Mouse (Mus musculus) kidney, adult 2 months (tissue): Measurements from ENCODE around the gene Flt3l. TPM values are rescaled to one million over a fixed set of nuclear protein-coding genes. Genes with fewer than 3 reads are reported as not detected.
"Not testable (repeated sequence)": the region's sequence is repeated elsewhere in the genome, so short reads cannot be mapped to it uniquely, and the experiment has no call there.

ENCODE experiments used
- DNase-seq: peaks from one replicate; pipeline ENCODE4 v3.0.0; 2021
- H3K27ac ChIP-seq: fragments of 200-500 bp; 2 replicates; pipeline ENCODE4 v1.5.1; 2012; ENCODE audit warnings: low read depth, low read length, control low read depth, inconsistent platforms; ENCODE audit not compliant: insufficient read depth
- H3K27me3 ChIP-seq: fragments of 200-500 bp; replicated peaks from 2 replicates; pipeline ENCODE4 v1.6.1; 2012; ENCODE audit warnings: mild to moderate bottlenecking, moderate library complexity, low read length, inconsistent platforms; ENCODE audit not compliant: control insufficient read depth, insufficient read depth
- H3K36me3 ChIP-seq: fragments of 200-500 bp; 2 replicates; pipeline ENCODE4 v1.6.1; 2012; ENCODE audit warnings: mild to moderate bottlenecking, moderate library complexity, low read length, inconsistent platforms; ENCODE audit not compliant: control insufficient read depth, insufficient read depth
- H3K4me1 ChIP-seq: fragments of 200-500 bp; 2 replicates; pipeline ENCODE4 v1.6.1; 2011; ENCODE audit warnings: low read length; ENCODE audit not compliant: control insufficient read depth, insufficient read depth
- H3K4me3 ChIP-seq: fragments of 200-500 bp; 2 replicates; pipeline ENCODE4 v1.5.1; 2011; ENCODE audit warnings: mild to moderate bottlenecking, low read depth, low read length, control low read depth; ENCODE audit not compliant: insufficient read depth
- CTCF ChIP-seq: fragments of 200-500 bp; conservative IDR thresholded peaks from 2 replicates; pipeline ENCODE4 v1.5.1; 2011; ENCODE audit warnings: low read depth, mild to moderate bottlenecking, control low read depth, low read length, moderate library complexity, mixed read lengths; ENCODE audit not compliant: insufficient read depth, insufficient read length
- POLR2A ChIP-seq: fragments of 200-500 bp; IDR thresholded peaks from one replicate; pipeline ENCODE4 v1.6.1; 2011; ENCODE audit warnings: low read depth, low read length, control low read depth
- WGBS: fragments of 180-500 bp; shearing (Covaris S2); methylation state at CpG from one replicate; pipeline ENCODE4 v1.1.7; 2018; 5-methylcytosine and 5-hydroxymethylcytosine counted together
- polyA plus RNA-seq: library from polyadenylated mRNA; depleted of rRNA; stranded (reverse); fragments of >200 nt; gene quantifications from 2 replicates; pipeline ENCODE4 v1.2.3, GENCODE M21; 2012

Gene Flt3l
- polyA plus RNA-seq, 1 experiment, result 37.7 TPM

DNA sequence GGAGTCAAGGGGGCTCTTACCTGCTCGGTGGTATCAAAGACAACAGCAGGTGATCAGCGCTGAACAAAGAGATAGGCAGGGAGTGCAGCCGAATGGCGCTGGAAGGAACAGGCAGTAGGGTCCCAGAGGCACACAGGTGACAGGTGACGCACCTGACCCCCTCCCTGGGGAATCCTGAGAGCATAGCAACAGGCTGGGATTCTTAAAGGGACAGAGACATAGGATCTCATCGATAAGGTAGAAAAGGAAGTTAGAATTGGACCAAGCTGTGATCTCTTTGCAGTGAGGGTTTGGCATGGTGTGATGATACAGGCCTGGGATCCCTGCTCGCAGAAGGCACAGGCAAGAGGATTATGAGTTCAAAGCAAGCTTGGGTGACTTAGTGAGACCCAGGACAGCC is 43.2 kb upstream of the Flt3l start, which contains the start of gene Gfy:
TSS of gene Gfy (minus strand) at position 101 of the 400 bp plus-strand sequence.
- no peaks in the 10 kb centered on the region for H3K4me1 ChIP-seq
- peaks cover 5% of the 10 kb centered on the region for H3K27me3 ChIP-seq
- 40% methylated on average over 7 of the region's 7 CpGs for WGBS

DNA sequence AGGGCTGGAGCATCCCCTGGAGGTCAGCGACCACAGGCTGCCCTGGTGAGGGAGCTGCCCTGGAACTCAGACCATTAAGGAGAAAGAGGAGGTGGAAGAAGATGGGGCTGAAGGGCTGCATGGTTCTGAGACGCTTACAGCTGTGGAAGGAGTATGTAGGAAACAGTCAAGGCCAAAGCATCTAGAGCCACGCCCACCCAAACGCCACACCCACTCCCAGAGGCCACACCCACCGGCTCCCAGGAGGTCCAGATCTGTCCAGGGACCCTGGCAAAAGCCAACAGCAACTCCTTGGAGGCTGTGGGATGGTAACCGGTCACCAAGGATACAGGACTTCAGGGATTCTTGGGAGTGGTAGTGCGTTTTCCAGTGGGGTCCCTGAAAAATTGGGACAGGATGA is 42.3 kb upstream of the Flt3l start:
- H3K36me3 ChIP-seq, result no peaks in the 10 kb centered on the region
- no peak for DNase-seq
- WGBS, result 21% methylated on average over 7 of the region's 7 CpGs

More for the DNA sequence above, 43.2 kb upstream of the Flt3l start, which contains the start of gene Gfy:
- Histone ChIP-seq H3K4me3 (no peak within 1 kb of the TSS), H3K36me3 (no peaks in the 10 kb centered on the region), H3K27ac (no peak within 1 kb of the TSS)
- DNase-seq, result no peak
- TF ChIP-seq POLR2A (no peak), CTCF (no peak)

DNA sequence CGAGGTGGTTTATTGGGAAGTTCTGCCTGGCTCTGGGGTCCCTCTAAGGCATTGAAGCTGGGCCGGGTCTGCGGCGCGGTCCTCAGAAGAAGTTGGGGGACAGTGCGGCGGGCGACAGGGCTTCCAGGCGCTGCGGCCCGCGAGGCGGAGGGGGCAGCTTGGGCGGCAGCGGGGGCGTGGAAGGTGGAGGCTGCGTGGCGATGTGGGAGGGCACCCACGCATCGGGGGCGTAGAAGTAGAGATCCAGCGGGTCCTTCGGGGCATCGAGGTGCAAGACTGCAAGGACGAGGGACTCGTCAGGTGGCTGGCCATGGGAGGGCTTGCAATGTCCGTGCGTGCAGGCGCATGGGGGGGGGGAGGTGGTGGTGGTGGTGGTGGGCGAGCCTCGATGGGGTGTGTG is 40.1 kb upstream of the Flt3l start:
- no peaks in the 10 kb centered on the region for H3K4me1 ChIP-seq
- TF ChIP-seq POLR2A, result no peak
- no peak for TF ChIP-seq CTCF
- 6% methylated on average over 30 of the region's 31 CpGs for WGBS
- H3K27me3 ChIP-seq, result peaks cover 5% of the 10 kb centered on the region
- no peak for DNase-seq
- no peak overlapping the region for H3K27ac ChIP-seq
- no peak overlapping the region for H3K4me3 ChIP-seq
- H3K36me3 ChIP-seq, result no peaks in the 10 kb centered on the region

More for the DNA sequence above, 42.3 kb upstream of the Flt3l start:
- H3K27ac ChIP-seq, result no peak overlapping the region
- H3K4me1 ChIP-seq, result no peaks in the 10 kb centered on the region
- TF ChIP-seq POLR2A, result no peak
- TF ChIP-seq CTCF, result no peak
- peaks cover 5% of the 10 kb centered on the region for H3K27me3 ChIP-seq
- no peak overlapping the region for H3K4me3 ChIP-seq

DNA sequence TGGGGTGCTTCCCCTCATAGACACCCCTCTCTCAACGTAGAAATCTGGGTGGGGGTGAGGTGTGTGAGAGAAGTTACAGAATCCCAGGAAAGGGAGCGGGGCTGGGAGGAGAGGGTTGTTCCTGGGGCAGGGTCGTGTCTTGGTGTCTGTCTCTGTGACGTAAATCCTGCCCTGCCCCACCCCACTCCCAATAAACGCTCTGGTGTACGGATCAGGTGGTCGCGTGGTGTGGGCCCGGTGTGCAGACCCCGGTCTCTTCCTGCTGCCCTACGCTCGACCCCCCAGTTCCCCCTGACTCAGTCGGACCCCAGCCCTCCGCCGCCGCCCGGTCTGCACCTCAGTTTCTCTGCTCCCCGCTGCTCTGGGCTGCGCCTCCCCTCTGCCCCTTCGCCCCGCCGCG is 39.7 kb upstream of the Flt3l start:
- H3K4me1 ChIP-seq, result no peaks in the 10 kb centered on the region
- no peak for TF ChIP-seq CTCF
- no peak for TF ChIP-seq POLR2A
- no peak overlapping the region for H3K27ac ChIP-seq
- no peak for DNase-seq
- H3K36me3 ChIP-seq, result no peaks in the 10 kb centered on the region
- H3K27me3 ChIP-seq, result peaks cover 4% of the 10 kb centered on the region
- H3K4me3 ChIP-seq, result no peak overlapping the region
- 6% methylated on average over 23 of the region's 23 CpGs for WGBS

DNA sequence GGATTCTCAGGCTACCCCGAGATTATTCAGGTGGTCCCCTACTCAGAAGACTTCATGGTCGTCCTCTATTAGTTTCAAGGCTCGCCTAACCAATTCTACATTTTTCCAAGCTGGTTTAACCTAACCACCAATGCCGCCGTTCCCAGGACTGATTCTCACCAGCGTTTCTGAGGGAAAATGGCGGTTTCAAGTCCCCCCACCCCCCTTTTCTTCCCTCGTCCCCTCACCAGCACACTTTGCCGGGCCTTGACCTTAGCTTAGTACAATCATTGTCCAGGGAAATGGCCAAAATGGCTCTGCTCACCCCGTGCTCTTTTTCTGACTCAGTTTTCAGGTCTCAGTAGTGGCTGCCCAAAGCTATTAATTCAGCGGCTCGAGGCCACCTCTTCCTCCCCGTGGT is 39.2 kb upstream of the Flt3l start:
- Histone ChIP-seq H3K36me3 (no peaks in the 10 kb centered on the region), H3K27ac (no peak overlapping the region), H3K4me3 (no peak overlapping the region), H3K4me1 (no peaks in the 10 kb centered on the region), H3K27me3 (peaks cover 4% of the 10 kb centered on the region)
- DNase-seq, result no peak
- TF ChIP-seq POLR2A, result no peak
- TF ChIP-seq CTCF, result no peak
- 5% methylated on average over 13 of the region's 13 CpGs for WGBS

DNA sequence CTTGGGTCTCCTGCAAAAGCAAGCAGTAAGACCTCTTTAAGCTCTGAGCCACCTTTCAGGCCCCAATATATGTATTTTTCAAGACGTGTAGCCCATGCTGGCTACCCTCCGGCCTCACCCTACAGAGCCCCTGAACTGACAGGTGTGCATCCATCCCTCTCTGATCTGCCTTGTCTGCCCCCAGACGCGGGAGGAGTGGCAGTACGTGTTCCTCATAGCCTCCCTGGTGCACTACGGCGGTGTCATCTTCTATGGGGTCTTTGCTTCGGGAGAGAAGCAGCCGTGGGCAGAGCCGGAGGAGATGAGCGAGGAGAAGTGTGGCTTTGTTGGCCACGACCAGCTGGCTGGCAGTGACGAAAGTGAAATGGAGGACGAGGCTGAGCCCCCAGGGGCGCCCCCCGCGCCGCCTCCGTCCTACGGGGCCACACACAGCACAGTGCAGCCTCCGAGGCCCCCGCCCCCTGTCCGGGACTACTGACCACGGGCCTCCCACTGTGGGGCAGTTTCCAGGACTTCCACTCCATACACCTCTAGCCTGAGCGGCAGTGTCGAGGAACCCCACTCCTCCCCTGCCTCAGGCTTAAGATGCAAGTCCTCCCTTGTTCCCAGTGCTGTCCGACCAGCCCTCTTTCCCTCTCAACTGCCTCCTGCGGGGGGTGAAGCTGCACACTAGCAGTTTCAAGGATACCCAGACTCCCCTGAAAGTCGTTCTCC is 38.5 kb upstream of the Flt3l start:
- 7% methylated on average over 27 of the region's 29 CpGs for WGBS
- TF ChIP-seq CTCF, result no peak
- no peak for TF ChIP-seq POLR2A
- Histone ChIP-seq H3K36me3 (no peaks in the 10 kb centered on the region), H3K4me1 (no peaks in the 10 kb centered on the region), H3K4me3 (no peak overlapping the region), H3K27ac (no peak overlapping the region), H3K27me3 (peaks cover 4% of the 10 kb centered on the region)
- no peak for DNase-seq

DNA sequence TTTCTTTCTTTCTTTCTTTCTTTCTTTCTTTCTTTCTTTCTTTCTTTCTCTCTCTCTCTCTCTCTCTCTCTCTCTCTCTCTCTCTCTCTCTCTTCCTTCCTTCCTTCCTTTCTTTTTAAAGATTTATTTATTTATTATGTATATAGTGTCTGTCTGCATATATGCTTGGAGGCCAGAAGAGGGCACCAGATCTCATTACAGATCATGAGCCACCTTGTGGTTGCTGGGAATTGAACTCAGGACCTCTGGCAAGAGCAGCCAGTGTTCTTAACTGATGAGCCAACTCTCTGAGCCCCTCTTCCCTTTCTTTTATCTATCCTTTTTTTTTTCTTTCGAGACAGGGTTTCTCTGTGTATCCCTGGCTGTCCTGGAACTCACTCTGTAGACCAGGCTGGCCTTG is 37.5 kb upstream of the Flt3l start:
- H3K27me3 ChIP-seq, result not testable (repeated sequence)
- 52% methylated on average over 1 of the region's 1 CpGs for WGBS
- peak; percentile 45 for TF ChIP-seq CTCF

DNA sequence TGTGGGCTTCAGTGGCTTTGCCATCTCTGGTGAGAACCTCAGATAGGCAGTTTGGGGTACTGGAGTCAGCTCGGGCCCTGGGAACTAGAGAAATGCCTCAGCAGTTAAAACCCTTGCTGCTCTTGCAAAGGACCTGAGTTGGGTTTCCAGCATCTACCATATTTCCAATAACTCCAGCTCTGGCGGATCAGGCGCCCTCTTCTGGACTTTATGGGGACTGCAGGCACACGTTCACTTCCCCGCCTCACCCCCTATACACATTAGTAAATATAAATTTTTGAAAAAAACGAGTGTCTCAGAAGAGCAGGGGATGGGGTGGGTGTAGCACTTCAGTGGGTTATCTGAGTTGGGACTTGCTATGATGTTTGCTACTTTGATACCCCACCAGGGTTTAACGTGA is 36.7 kb upstream of the Flt3l start:
- 65% methylated on average over 7 of the region's 7 CpGs for WGBS
- no peak for DNase-seq
- H3K4me1 ChIP-seq, result no peaks in the 10 kb centered on the region
- H3K27ac ChIP-seq, result no peak overlapping the region
- H3K27me3 ChIP-seq, result peaks cover 4% of the 10 kb centered on the region
- no peak overlapping the region for H3K4me3 ChIP-seq
- TF ChIP-seq POLR2A, result no peak
- TF ChIP-seq CTCF, result peak; percentile 27; the same call in 1 of the 2 replicates
- H3K36me3 ChIP-seq, result no peaks in the 10 kb centered on the region

More for the DNA sequence above, 37.5 kb upstream of the Flt3l start:
- not testable (repeated sequence) for H3K4me1 ChIP-seq, H3K36me3 ChIP-seq, H3K27ac ChIP-seq, H3K4me3 ChIP-seq, DNase-seq
